Mouse (Mus musculus): ENCODE results near the gene Peg10. TPM values are rescaled to one million over a fixed set of nuclear protein-coding genes. Genes with fewer than 3 reads are reported as not detected.

Peg10 gene
- total and polyA plus RNA-seq, 3 experiments, result not detected

- Histone ChIP-seq H3K27ac (ENCODE audit: insufficient read depth, low read depth) (no peak overlapping the region), H3K36me3 (replicated peaks in 1 of 2; ENCODE audit: control insufficient read depth in 1 of 2, insufficient read depth in 1 of 2, low read length in 1 of 2) (no peaks in the 10 kb centered on the region), H3K9ac (ENCODE audit: insufficient read depth, low read depth) (no peak overlapping the region), H3K9me3 (replicated peaks; ENCODE audit: low read length) (no peaks in the 10 kb centered on the region), H3K4me2 (ENCODE audit: insufficient read depth, low read depth, poor library complexity, severe bottlenecking) (no peak overlapping the region), H3K27me3 (replicated peaks) (no peaks in the 10 kb centered on the region), H3K4me3 (replicated peaks in 1 of 3; ENCODE audit: low read depth in 2 of 3, low read length in 2 of 3, poor library complexity in 1 of 3) (no peak overlapping the region), H3K79me2 (replicated peaks; ENCODE audit: control insufficient read depth, extremely low read depth, insufficient read depth, poor library complexity, severe bottlenecking) (no peaks in the 10 kb centered on the region), H3K4me1 (ENCODE audit: control insufficient read depth in 1 of 2, insufficient read depth in 2 of 2) (peaks cover 0 to 2% of the 10 kb centered on the region in 2 experiments; a peak in 1 of 4 replicates)
- in situ Hi-C loops (cut with MboI; ENCODE audit: low pct_ligation_motif_present, low pct_unique_long_range_greater_than_20kb, low sequenced_read_pairs) (no loop called here), dilution Hi-C loops (cut with MboI; ENCODE audit: extremely low pct_ligation_motif_present, extremely low pct_unique_long_range_greater_than_20kb, low sequenced_read_pairs) (no loop called here)
- DNase-seq (ENCODE audit: extremely low read depth), result no peak
- no peak for TF ChIP-seq BHLHE40 (IDR thresholded peaks at IDR 0.05; ENCODE audit: low read depth, low read length)
- no peak for TF ChIP-seq JUND (conservative IDR thresholded peaks at IDR 0.05; ENCODE audit: low read depth, low read length)
- TF ChIP-seq POLR2A (IDR thresholded peaks at IDR 0.05; ENCODE audit: low read depth, low read length), result no peak
- no peak for TF ChIP-seq USF1 (IDR thresholded peaks at IDR 0.05; ENCODE audit: low read depth, low read length)
- no peak for TF ChIP-seq CHD2 (IDR thresholded peaks at IDR 0.05; ENCODE audit: low read length)
- no peak for TF ChIP-seq UBTF (IDR thresholded peaks at IDR 0.05; ENCODE audit: low read depth, low read length)
- TF ChIP-seq ZNF384 (IDR thresholded peaks at IDR 0.05; ENCODE audit: low read depth, low read length), result no peak
- no peak for TF ChIP-seq IRF4 (IDR thresholded peaks at IDR 0.05; ENCODE audit: low read depth, low read length)
- TF ChIP-seq GABPA (IDR thresholded peaks at IDR 0.05; ENCODE audit: insufficient replicate concordance, low read depth, low read length), result no peak
- no peak for TF ChIP-seq ZKSCAN1 (IDR thresholded peaks at IDR 0.05; ENCODE audit: borderline replicate concordance, low read depth, low read length)
- TF ChIP-seq ELF1 (IDR thresholded peaks at IDR 0.05; ENCODE audit: low read depth, low read length), result no peak
- TF ChIP-seq SMC3 (IDR thresholded peaks at IDR 0.05; ENCODE audit: low read depth, low read length), result no peak
- TF ChIP-seq ZC3H11A (IDR thresholded peaks at IDR 0.05; ENCODE audit: low read depth, low read length), result no peak
Observed at GRCm38 (mm10) chr6:4716171-4716570, 30.9 kb upstream of the Peg10 start.

- Histone ChIP-seq H3K36me3 (replicated peaks in 1 of 2; ENCODE audit: control insufficient read depth in 1 of 2, insufficient read depth in 1 of 2, low read length in 1 of 2) (no peaks in the 10 kb centered on the region), H3K79me2 (replicated peaks; ENCODE audit: control insufficient read depth, extremely low read depth, insufficient read depth, poor library complexity, severe bottlenecking) (no peaks in the 10 kb centered on the region), H3K4me2 (ENCODE audit: insufficient read depth, low read depth, poor library complexity, severe bottlenecking) (no peak overlapping the region), H3K4me1 (ENCODE audit: control insufficient read depth in 1 of 2, insufficient read depth in 2 of 2) (peaks cover 2 to 4% of the 10 kb centered on the region in 2 experiments; a peak in 3 of 4 replicates), H3K9me3 (replicated peaks; ENCODE audit: low read length) (no peaks in the 10 kb centered on the region), H3K27ac (ENCODE audit: insufficient read depth, low read depth) (no peak overlapping the region), H3K4me3 (replicated peaks in 1 of 3; ENCODE audit: low read depth in 2 of 3, low read length in 2 of 3, poor library complexity in 1 of 3) (no peak overlapping the region), H3K9ac (ENCODE audit: insufficient read depth, low read depth) (no peak overlapping the region), H3K27me3 (replicated peaks) (no peaks in the 10 kb centered on the region)
- TF ChIP-seq MEF2A (IDR thresholded peaks at IDR 0.05; ENCODE audit: borderline replicate concordance, low read depth, low read length) (no peak), NELFE (IDR thresholded peaks at IDR 0.05; ENCODE audit: low read depth, low read length) (no peak), PAX5 (IDR thresholded peaks at IDR 0.05; ENCODE audit: low read length) (no peak), MXI1 (IDR thresholded peaks at IDR 0.05; ENCODE audit: low read depth, low read length) (no peak), MAZ (IDR thresholded peaks at IDR 0.05; ENCODE audit: low read depth, low read length) (no peak), IRF4 (IDR thresholded peaks at IDR 0.05; ENCODE audit: low read depth, low read length) (no peak), POLR2A (IDR thresholded peaks at IDR 0.05; ENCODE audit: low read depth, low read length) (no peak), JUN (IDR thresholded peaks at IDR 0.05; ENCODE audit: insufficient read depth, low read depth, low read length) (no peak), POLR2AphosphoS2 (IDR thresholded peaks at IDR 0.05; ENCODE audit: low read depth, low read length) (no peak), EP300 (IDR thresholded peaks at IDR 0.05; ENCODE audit: low read length) (no peak)
- dilution Hi-C loops (cut with MboI; ENCODE audit: extremely low pct_ligation_motif_present, extremely low pct_unique_long_range_greater_than_20kb, low sequenced_read_pairs), result no loop called here
- DNase-seq (ENCODE audit: extremely low read depth), result no peak
- in situ Hi-C loops (cut with MboI; ENCODE audit: low pct_ligation_motif_present, low pct_unique_long_range_greater_than_20kb, low sequenced_read_pairs), result no loop called here
Observed at GRCm38 (mm10) chr6:4717344-4717743, 29.8 kb upstream of the Peg10 start.
